ENCODE assay signal across 18 mouse cellular contexts in the genomic region with DNA sequence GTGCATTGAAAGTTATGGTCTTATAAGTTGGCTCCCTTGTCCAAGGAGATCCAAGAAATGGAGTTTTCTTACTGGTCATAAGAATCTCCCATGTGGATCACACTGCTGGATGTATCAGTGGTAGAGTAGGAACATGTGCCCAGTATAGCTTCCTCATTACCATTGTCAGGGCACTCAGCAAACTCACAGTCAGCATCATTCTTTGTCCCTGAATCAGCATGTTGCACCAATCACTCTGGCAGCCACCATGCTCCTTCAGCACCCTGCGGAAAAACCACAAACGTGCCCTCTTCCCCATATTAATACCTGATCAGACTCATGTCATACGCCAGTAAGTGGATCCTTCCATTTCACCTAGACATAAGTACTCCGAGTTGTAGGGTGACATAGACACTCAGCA. TPM values are rescaled to one million over a fixed set of nuclear protein-coding genes. Genes with fewer than 3 reads are reported as not detected.
DNase-seq lines count a peak whose midpoint lies in the region; ATAC-seq lines count a peak whose summit lies in the region.
"Had no signal": no experiment of that assay in that cellular context is flagged by ENCODE, and none has a peak within 500 bp of the region (broad histone marks: within the 10 kb centered on the region; RNA-seq: fewer than 3 reads in every experiment).

No protein-coding gene starts in this region.

- DNase-seq in heart, adult 11 months = peak; percentile 91
- no peak for DNase-seq in heart, postnatal 10 days
- DNase-seq in testis, postnatal 10 days (ENCODE audit: low spot score) = peak; percentile 10
- DNase-seq in testis, postnatal 14 days (ENCODE audit: low spot score) = no peak
- DNase-seq in cerebellum, adult 8-10 months = no peak
- DNase-seq: adrenal gland, adult 8-10 months; adrenal gland, postnatal 14 days; adrenal gland, postnatal 36 days; cerebellum, adult 11-12 months; cerebellum, adult 9-10 months; cerebellum, postnatal 10 days; cerebellum, postnatal 25 days; forebrain, postnatal 0 days had no signal

- ATAC-seq in granulocyte monocyte progenitor cell, adult 5-6 weeks (replicated peaks; ENCODE audit: poor library complexity, severe bottlenecking) = 0 out of 2 replicates have a peak, but pooled peaks have one; percentile 44
- ATAC-seq: activated CD4-positive, CD25-positive, alpha-beta regulatory T cell, adult 4 months; forebrain, embryonic 13.5 days; forebrain, embryonic 15.5 days; forebrain, postnatal 0 days; Patski had no signal

- intact Hi-C loops in heart, postnatal 10 days (cut with DNase I) = no loop called here

RNA-seq across cellular contexts. Expression of gene Tmem165, which starts 8.6 kb away (rescaled TPM):
- 10 to 100 TPM; 39.4 to 42.2 TPM for total RNA-seq in heart, postnatal 10 days (2021)
- 98.5 and 105 TPM in 2 replicates for total RNA-seq in granulocyte monocyte progenitor cell, adult 5-6 weeks (2014; fragmentation: Nextera tagmentation)
- total RNA-seq in granulocyte monocyte progenitor cell, adult 5-6 weeks (2017) = 133 and 147 TPM in 2 replicates

RNA-seq across cellular contexts. Expression of gene Srd5a3, which starts 35.0 kb away (rescaled TPM):
- total RNA-seq in heart, postnatal 10 days (2021) = 10 to 100 TPM; 17.1 to 18.3 TPM
- 36.0 and 38.7 TPM in 2 replicates for total RNA-seq in granulocyte monocyte progenitor cell, adult 5-6 weeks (2014; fragmentation: Nextera tagmentation)
- 34.8 and 40.6 TPM in 2 replicates for total RNA-seq in granulocyte monocyte progenitor cell, adult 5-6 weeks (2017)

Comparison
In these comparisons a context has a peak if more than half of its experiments do, and no peak if none do; other contexts are left out.
1. DNase-seq: peak in heart, adult 11 months (single experiment) and testis, postnatal 10 days (single experiment); none in heart, postnatal 10 days (0 of 2), testis, postnatal 14 days (single experiment) and cerebellum, adult 8-10 months (single experiment).